Mouse (Mus musculus): Measurements from ENCODE around the gene Il17d.
A peak's percentile ranks its signal among the peaks of the same experiment; 100 is the strongest.

Il17d gene

DNA sequence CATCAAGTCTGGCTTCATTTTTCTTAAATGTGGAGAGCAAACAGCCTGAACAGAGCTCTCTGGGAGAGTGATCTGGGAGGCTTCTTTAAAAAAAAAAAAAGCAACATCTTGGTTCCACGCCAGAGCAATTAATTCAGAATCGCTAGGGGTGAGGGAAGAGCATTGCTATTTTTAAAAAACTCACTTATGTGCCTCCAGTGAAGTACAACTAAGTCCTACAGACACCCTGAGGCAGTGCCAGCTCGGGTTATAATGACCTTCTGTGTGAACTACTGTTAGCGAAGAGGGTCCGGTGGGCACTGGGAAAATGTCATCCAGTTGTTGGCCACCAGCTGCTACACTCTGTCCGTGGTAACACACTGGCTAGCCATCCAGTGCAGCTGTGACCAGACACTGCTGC is 11.1 kb downstream of the Il17d start:
- DNase-seq (ENCODE audit: low spot score), result no peak

DNA sequence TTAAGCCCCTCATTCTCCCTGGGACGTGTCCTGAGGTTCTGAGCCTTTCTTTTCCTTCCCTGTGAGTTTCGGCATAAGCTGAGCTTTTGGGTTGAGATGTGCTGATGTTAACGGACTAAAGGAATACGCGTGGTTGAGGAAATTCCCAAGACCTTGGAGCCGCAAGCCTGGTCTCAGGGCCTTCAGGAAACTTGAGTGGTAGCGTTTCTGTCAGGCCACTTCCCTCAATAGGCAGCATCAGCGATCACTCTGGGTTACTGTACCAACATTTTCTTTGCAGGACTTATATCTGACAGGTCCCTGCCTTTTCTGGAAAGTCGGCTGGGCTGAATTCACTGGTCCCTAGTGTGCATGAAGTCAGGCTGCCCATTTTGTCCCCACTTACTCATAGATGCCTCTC is 12.2 kb downstream of the Il17d start:
- DNase-seq (ENCODE audit: low spot score), result no peak

DNA sequence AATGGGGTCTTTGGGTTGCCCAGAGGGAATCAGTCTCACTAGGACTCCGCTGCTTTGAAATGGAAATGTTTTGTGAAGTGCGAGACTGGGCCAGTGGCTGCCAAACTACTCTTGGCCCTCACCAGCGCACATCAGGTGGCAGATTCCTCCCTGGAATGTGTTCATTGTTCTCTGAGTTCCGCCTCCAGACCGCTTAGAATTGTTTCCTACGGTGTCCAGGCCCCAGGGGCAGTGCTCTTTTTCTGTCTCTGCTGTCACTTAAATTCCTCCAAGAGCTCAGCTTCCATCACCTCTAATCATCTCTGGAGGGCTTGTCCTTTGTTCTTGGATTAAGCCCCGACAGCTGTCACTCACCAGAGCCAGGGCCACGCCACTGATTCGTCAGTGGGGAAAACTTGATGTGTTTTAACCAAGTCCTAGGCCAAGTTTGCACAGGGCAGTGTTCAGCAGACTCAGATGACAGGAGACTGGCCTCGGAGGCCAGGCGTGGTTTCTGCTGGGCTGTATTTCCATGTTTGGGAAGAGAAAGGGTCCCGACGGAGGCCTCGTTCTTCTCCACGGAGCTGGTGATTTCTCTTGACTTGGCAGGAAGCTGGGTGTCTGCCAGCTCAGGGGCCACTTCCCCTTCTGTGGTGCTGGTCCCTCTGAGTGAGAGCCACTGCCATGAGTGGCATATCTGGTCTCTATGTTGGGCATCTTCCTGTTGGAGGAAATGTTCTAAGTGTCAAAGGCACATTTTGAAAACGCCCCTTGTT is 12.9 kb downstream of the Il17d start:
- no peak for DNase-seq (ENCODE audit: low spot score)

DNA sequence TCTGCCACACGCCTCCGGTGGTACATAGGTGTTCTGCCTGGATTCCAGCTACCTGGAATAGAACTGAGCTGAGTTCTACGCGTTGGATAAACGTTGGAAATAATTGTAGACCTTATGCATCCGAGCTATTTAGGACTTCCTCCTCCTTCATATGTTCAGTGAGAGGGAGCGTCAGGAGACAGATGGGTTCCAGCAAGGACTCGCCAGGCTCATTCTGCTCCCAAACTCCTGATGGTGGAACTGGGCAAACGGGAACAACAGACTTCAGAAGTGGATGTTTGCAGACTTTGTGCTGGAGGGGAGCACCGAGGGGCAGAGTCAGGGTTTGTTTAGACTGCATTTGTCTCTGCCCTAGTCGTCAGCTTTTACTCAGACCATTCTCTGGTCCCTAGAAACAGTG is 16.1 kb downstream of the Il17d start:
- peak; percentile 63 for DNase-seq (ENCODE audit: low spot score)

GRCm38 (mm10) chr14:57542231-57542630 is 17.7 kb downstream of the Il17d start:
- DNase-seq (ENCODE audit: low spot score), result no peak

- no peak for DNase-seq (ENCODE audit: low spot score)
These were observed 19.0 kb downstream of the Il17d start for GRCm38 (mm10) chr14:57543420-57544039.

DNA sequence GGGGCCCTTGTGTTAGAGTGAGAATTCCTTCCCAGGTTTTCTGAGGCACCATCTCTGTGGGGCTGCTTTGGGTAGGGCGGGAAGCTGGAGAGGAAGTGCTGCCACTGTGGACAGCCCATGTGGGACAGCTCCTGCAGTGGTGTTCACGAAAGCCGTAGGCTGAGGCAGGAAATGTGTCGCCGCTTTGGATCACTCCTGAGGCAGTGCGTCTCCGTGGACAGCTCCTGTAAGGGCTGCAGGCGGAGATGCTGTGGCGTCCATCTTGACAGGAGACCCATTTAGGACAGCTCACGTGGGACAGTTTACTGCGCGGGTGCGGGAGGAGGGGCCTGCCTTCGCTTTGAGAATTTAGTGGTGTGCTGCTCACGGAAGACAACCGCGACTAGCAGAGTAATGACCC is 20.9 kb downstream of the Il17d start:
- no peak for DNase-seq (ENCODE audit: low spot score)

DNA sequence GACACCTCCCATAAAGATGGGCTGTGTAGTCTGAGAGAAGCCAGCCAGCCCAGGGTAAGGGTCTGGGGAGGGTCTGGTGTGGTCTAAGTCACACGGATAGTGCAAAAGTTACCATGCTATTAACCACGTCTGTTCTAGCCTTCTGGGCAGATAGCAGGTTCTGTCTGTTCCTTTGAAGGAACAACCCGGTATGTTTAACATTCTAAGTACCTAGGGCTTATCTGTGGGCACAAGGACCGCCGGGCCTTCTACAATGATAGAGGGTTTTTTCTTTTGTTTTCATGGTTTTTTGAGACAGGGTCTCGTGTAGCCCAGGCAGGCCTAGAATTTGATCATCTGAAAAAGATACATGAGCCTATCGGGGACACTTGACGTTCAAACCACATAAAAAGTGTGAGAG is 21.6 kb downstream of the Il17d start:
- DNase-seq (ENCODE audit: low spot score), result no peak

DNA sequence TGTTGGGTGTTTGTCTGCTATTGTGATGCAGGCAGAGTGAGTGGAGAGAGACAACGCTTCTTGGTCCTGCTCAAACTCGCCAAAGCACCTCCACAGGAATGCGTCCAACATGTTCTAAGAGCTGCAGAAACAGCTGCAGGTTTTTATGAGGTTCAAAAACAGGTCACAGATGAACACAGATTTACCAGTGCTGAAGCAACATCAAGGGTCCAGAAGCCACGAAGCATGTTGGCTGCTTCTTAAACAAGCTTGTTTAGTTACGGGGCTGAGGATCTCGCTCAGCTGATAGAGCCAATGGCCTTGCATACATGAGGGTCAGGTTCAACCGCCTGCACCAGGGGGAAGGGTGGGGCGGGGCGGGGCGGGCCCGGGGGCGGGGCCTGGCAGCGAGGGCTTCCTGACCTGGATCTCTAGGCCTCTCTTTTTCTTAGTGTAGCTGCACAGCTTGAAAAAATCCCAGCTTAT is 22.0 kb downstream of the Il17d start:
- no peak for DNase-seq (ENCODE audit: low spot score)

DNA sequence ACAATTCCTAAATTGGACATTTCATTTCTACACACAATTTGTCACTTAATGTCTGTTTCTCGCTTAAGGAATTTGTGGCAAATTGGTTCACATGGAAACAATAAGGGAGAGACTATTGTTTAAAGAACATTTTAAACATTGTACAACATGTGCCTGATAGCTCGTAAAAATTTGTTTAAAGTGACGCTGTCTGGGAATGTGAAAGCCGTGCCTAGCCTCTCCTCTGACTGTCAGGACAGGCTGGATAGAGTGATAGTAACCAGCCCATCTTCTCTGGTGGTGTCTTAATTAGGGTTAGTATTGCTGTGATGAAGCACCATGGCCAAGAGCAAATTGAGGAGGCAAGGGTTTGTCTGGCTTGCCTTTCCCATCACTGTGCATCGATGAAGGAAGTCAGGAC is 22.5 kb downstream of the Il17d start:
- no peak for DNase-seq (ENCODE audit: low spot score)

- no peak for DNase-seq (ENCODE audit: low spot score)
These were observed 28.4 kb downstream of the Il17d start for GRCm38 (mm10) chr14:57552945-57553344.

GRCm38 (mm10) chr14:57554434-57554833 is 29.9 kb downstream of the Il17d start:
- DNase-seq (ENCODE audit: low spot score), result no peak

GRCm38 (mm10) chr14:57555471-57556070 is 31.0 kb downstream of the Il17d start:
- no peak for DNase-seq (ENCODE audit: low spot score)

GRCm38 (mm10) chr14:57556922-57557321 is 32.3 kb downstream of the Il17d start:
- DNase-seq (ENCODE audit: low spot score), result no peak

DNA sequence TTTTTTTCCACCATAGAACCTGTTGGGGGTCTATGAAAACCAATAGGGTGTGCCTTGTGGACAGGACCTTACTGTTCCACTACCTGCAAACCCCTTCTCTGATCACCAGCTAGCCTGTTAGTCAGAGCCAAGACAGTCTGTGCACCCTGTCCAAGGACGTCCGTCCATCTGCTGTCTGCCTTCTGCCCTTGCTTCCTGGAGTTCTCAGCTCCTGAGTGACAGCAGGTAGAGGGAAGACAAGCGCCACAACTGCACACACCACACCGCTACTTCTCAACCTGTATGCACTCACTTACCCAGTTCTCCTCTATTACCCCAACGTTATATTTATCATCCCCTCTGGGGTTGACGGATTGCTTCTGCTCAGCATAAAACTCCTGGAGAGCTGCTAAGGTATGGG is 41.0 kb downstream of the Il17d start:
- no peak for DNase-seq (ENCODE audit: low spot score)

DNA sequence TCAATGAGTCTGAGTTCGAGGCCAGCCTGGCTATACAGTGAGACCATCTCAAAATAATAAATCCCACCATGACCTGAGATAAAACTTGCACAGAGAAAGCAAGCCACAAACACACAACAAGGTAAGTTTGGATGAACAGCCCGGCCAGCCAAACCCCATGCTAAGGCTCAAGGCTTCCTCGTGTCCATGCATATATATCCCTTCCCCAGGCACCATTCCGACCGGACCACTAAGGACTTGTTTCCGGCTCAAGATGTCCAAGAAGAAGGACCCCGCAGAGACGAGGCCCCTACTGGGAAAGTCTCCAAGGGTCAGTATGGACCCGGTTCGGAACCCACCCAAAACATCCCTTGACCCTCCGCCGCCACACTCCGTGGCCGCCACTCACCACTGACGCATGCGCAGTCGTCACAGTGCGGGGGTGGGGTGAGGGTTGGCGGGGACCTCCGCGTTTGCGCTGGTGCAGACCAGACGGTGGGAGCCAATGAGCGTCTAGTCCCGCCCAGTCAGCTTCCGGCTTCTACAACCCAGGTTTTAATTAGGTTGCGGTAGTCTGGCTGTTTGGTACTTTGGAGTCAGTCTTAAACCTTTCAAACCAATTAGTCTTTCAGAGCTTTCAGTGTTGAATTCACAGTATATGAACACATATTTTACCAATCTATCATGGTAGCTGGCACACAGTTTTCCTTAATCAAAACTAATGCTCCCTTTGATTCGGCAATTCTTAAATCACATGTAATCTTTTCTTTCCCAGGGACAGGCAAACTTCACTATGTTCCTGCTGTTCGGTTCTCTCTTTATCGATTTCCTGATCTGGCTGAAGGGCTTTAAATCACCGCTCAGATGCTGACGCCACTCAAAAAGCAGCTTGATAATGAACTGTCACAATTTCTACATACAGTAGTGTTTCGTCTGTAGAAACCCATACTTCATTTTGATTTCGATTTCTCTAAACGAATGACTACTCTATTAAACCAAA is 46.9 kb downstream of the Il17d start, which contains the start of gene Eef1akmt1:
TSS of gene Eef1akmt1 (minus strand) at position 458 of the 979 bp plus-strand sequence.
- DNase-seq (ENCODE audit: low spot score), result peak; percentile 95

GRCm38 (mm10) chr14:57574792-57575587 is 50.4 kb downstream of the Il17d start:
- DNase-seq (ENCODE audit: low spot score), result no peak

DNA sequence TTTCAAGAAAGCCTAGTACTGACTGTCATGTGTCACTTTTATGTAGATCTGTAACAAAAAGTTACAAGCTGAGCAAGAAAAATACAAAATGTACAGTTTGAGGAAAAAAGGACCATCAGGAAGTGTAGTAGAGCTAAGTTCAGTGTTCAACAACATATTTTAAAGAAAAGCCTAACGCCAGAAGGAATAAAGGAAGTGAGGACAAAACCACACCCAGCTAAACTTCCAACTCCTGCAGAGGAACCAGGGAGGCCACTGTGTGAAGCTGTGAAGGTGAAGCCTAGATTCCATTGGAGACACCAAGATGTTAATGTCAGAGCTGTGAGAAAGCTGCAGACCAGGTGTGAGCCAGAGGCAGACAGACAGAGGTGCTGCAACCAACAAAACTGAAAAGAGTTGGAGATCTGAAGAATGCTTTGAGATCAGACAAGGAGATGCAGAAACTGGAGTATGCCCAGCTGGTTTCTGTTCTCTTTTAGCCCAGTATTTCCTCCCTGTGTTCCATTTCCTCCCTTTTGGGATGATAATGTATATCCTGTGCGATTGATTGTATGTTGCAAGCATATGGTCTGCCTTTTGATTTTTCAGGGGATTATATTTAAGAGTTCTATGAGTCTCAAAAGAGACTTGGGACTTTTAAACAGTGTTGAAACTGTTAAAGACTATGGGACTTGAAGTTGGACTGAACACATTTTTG is 51.9 kb downstream of the Il17d start:
- DNase-seq (ENCODE audit: low spot score), result no peak

GRCm38 (mm10) chr14:57591830-57592229 is 67.3 kb downstream of the Il17d start:
- DNase-seq (ENCODE audit: low spot score), result no peak
